Mouse (Mus musculus) limb, embryonic 12.5 days (tissue): Measurements from ENCODE around the gene Bbs9. TPM values are rescaled to one million over a fixed set of nuclear protein-coding genes. Genes with fewer than 3 reads are reported as not detected.

Source experiments
- ATAC-seq: fragments of 200-750 bp; cut with Nextera tagmentation; 2 replicates; pipeline ENCODE4 v1.8.0; 2017; ENCODE audit warnings: low read depth, moderate TSS enrichment; ENCODE audit not compliant: insufficient number of reproducible peaks, insufficient read depth, low FRiP score, low TSS enrichment
- H3K27ac ChIP-seq: fragments of 300-500 bp; sonication (generic); 2 replicates; pipeline ENCODE4 v1.5.1; 2016; ENCODE audit warnings: mild to moderate bottlenecking, moderate library complexity
- H3K27me3 ChIP-seq: fragments of 300-500 bp; sonication (generic); 2 replicates; pipeline ENCODE4 v1.6.1; 2016; ENCODE audit warnings: mild to moderate bottlenecking, moderate library complexity
- H3K36me3 ChIP-seq: fragments of 300-500 bp; sonication (generic); 2 replicates; pipeline ENCODE4 v1.6.1; 2016; ENCODE audit warnings: mild to moderate bottlenecking, moderate library complexity
- H3K4me1 ChIP-seq: fragments of 300-500 bp; sonication (generic); replicated peaks from 2 replicates; pipeline ENCODE4 v1.6.1; 2016
- H3K4me2 ChIP-seq: fragments of 300-500 bp; sonication (generic); 2 replicates; pipeline ENCODE4 v1.6.1; 2016; ENCODE audit warnings: mild to moderate bottlenecking, moderate library complexity
- H3K4me3 ChIP-seq: fragments of 300-500 bp; sonication (generic); replicated peaks from 2 replicates; pipeline ENCODE4 v1.5.1; 2016; ENCODE audit warnings: mild to moderate bottlenecking
- H3K9ac ChIP-seq: fragments of 300-500 bp; sonication (generic); replicated peaks from 2 replicates; pipeline ENCODE4 v1.6.1; 2016; ENCODE audit warnings: mild to moderate bottlenecking, moderate library complexity
- H3K9me3 ChIP-seq: fragments of 300-500 bp; sonication (generic); 2 replicates; pipeline ENCODE4 v1.6.1; 2016; ENCODE audit warnings: mild to moderate bottlenecking, moderate library complexity
- WGBS: fragments of 180-500 bp; shearing (Covaris S2); methylation state at CpG from one replicate; pipeline ENCODE4 v1.1.7; 2016; 5-methylcytosine and 5-hydroxymethylcytosine counted together
- polyA plus RNA-seq: library from polyadenylated mRNA; unstranded; fragments of >200 nt; fragmentation: Nextera tagmentation; extraction: Ambion mirVana; gene quantifications from 2 replicates; pipeline ENCODE4 v1.2.1, GENCODE M21; 2016

Bbs9 gene
- polyA plus RNA-seq, 1 experiment from 2014 or later: 18.1 TPM

DNA sequence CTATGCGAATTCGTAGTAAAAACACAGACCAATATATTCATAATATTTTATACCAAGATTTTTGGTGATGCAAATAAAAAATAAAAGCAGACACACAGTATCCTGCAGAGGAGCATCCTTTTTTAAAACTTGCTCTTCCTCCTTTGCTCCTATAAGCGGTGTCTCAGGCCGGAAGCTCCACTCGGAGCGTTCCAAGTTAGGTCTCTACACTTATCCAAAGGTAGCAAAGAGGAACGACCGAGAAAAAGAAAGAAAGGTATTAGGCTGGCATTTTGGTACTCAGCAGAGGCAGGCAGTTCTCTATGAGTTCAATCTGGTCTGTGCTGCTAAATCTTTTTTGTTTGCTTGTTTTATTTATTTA, 6.6 kb upstream of the Bbs9 start:
- no peak overlapping the region for H3K4me2 ChIP-seq
- H3K4me3 ChIP-seq: no peak overlapping the region
- ATAC-seq: no peak
- 77% methylated on average over 8 of the region's 8 CpGs for WGBS
- peaks cover 17% of the 10 kb centered on the region; the same call in 1 of the 2 replicates for H3K36me3 ChIP-seq
- H3K4me1 ChIP-seq: no peaks in the 10 kb centered on the region
- no peaks in the 10 kb centered on the region for H3K9me3 ChIP-seq
- no peak overlapping the region for H3K9ac ChIP-seq
- H3K27me3 ChIP-seq: no peaks in the 10 kb centered on the region
- no peak overlapping the region for H3K27ac ChIP-seq

DNA sequence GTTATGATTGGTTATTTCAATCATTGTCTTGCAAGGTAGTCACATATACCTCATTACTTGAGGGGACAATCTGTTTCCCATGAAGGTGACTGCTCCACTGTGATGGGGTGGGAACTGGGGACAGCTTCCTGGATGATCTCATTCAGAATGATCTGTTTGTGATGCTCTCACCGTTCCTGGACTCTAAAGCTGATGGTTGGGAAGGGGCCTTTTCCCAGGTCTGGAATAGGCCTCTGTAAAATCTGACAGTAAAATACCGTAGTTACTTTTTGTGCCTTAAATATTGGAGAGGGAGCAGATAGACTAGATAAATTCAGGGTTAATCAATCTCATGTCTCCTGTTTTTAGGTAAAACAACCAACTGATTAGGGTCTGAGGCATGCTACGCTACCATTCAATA, 5.9 kb upstream of the Bbs9 start, which contains the start of gene Rp9:
TSS of gene Rp9 (minus strand) at position 101 of the 400 bp plus-strand sequence.
- ATAC-seq: no peak
- Histone ChIP-seq H3K4me1 (no peaks in the 10 kb centered on the region), H3K9me3 (no peaks in the 10 kb centered on the region), H3K36me3 (peaks cover 13% of the 10 kb centered on the region; the same call in 1 of the 2 replicates), H3K9ac (no peak within 1 kb of the TSS; the same call in 1 of the 2 replicates), H3K4me2 (peak within 1 kb of the TSS; percentile 70), H3K4me3 (peak within 1 kb of the TSS; percentile 86), H3K27ac (peak within 1 kb of the TSS; percentile 45; the same call in 1 of the 2 replicates), H3K27me3 (no peaks in the 10 kb centered on the region)
- 91% methylated on average over 3 of the region's 3 CpGs for WGBS

DNA sequence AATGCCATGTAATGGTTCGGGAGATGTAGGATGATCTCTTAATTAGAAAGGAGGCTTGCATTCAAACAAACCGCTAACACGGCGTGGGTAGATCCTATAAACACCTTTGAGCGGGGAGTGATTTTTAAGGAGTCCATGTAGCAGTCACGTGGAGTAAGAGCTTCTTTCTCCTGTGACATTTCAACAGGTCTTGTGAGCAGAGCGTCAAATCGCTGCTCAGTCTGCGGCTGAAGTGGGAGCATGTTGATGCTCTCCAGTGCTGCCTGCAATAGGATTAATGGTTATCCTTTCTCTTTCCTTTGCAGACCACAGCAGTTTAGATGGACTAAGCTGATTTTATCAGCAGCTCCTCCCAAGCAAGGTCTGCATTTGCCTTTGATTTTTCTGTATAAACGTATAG, 750 bp downstream of the Bbs9 start:
- 5% methylated on average over 10 of the region's 10 CpGs for WGBS
- Histone ChIP-seq H3K9ac (peak overlapping the region; percentile 66), H3K4me3 (peak overlapping the region; percentile 68), H3K9me3 (no peaks in the 10 kb centered on the region), H3K36me3 (no peaks in the 10 kb centered on the region), H3K4me1 (peaks cover 3% of the 10 kb centered on the region; the same call in 1 of the 2 replicates), H3K27me3 (no peaks in the 10 kb centered on the region), H3K4me2 (peak overlapping the region; percentile 81), H3K27ac (no peak overlapping the region)
- ATAC-seq: no peak

DNA sequence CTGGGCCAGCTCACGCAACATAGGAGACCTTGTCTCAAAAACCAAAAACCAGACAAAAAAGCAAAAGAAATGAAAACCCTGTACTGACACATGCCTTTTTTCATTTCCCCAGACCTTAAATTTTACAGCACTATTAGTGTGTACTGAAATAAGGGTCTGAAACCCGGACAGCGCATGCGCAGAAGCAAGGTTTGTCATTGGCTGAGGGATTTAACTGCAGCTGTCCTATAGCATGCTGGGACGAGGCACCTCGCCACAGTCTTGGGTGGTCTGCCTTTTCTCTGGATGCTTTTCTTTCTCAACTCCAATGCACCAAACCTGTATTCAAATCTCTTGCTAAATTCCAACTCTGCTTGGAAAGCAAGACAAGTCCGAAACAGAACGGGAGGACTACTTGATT, 3.4 kb downstream of the Bbs9 start:
- no peaks in the 10 kb centered on the region for H3K36me3 ChIP-seq
- no peak overlapping the region for H3K4me2 ChIP-seq
- ATAC-seq: no peak
- no peaks in the 10 kb centered on the region for H3K9me3 ChIP-seq
- H3K27me3 ChIP-seq: no peaks in the 10 kb centered on the region
- no peak overlapping the region for H3K27ac ChIP-seq
- H3K4me3 ChIP-seq: no peak overlapping the region
- peaks cover 3% of the 10 kb centered on the region; the same call in 1 of the 2 replicates for H3K4me1 ChIP-seq
- 88% methylated on average over 8 of the region's 8 CpGs for WGBS
- H3K9ac ChIP-seq: no peak overlapping the region

DNA sequence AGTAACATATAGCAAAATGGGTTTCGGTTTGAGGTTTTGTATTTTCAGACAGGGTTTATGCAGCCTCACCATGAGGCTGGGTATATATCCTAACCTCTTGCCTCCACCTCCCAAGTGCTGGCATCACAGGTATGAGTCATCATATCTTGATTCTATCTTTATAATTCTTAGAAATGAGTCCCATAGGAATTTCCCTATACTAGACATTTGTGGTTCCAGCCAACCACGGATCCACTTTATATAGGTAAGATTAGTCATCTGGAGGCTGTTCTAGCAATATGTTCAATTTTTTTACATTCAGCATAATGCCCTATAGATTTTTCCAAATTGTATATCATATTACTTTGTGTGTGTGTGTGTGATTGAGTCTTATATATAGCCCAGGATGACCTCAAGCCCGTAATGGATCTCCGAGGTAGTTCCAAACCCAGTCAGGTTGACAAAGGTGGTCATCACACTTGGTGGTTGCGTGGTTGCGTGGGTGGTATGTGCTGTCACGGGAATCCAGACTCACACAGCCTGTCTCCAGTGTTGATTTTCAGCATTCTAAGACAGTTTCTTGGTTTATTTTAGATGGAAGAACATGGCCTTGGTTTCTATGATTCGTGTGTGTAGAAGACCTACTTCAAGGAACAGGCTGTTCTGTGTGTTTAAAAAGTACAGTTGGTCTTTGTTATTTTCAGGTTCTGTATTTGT, 8.5 kb downstream of the Bbs9 start:
- H3K4me3 ChIP-seq: no peak overlapping the region
- H3K4me1 ChIP-seq: peaks cover 4% of the 10 kb centered on the region; the same call in 1 of the 2 replicates
- whole genome bisulfite sequencing: 95% methylated on average over 8 of the region's 8 CpGs
- H3K9me3 ChIP-seq: no peaks in the 10 kb centered on the region
- H3K27me3 ChIP-seq: no peaks in the 10 kb centered on the region
- no peak for ATAC-seq
- H3K9ac ChIP-seq: no peak overlapping the region
- H3K36me3 ChIP-seq: no peaks in the 10 kb centered on the region
- H3K27ac ChIP-seq: no peak overlapping the region
- H3K4me2 ChIP-seq: no peak overlapping the region

DNA sequence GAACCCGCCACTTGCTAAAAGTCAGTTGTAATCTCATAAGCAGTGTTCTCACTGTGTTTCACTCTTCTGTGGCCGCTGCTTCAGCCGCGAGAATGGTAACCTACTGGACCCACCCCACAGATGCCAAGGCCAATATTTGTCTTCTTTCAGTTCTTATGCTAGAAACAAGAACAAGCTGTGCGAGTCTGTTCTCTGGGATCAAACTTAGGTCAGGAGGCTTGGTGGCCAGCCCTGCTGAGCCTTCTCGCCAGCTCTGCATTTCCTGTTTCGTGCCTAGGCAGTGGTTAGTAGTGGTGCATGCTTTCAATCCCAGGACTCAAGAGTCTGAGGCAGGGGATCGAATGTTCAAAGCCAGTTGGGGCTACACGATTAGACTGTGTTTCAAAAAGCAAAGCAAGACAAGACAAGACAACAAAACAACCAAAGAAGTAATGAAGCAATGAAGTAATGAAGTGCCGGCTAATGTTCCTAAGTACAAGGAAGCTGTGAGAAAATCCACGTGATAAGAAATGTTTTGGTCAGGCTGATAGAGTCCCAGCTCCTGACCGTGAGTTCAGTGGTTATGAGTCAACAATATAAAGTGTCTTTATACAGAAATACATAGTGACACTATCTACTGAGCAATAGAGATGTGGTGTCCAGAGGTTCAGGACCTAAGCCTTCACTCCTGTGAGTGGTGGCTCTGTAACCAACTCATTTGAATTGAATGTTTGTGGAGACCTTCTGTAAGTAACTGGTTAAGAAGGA, 9.2 kb downstream of the Bbs9 start:
- ATAC-seq: no peak
- 88% methylated on average over 12 of the region's 12 CpGs for WGBS
- Histone ChIP-seq H3K36me3 (no peaks in the 10 kb centered on the region), H3K4me3 (no peak overlapping the region), H3K4me1 (peaks cover 5% of the 10 kb centered on the region; the same call in 1 of the 2 replicates), H3K9me3 (no peaks in the 10 kb centered on the region), H3K4me2 (no peak overlapping the region), H3K9ac (no peak overlapping the region), H3K27ac (no peak overlapping the region), H3K27me3 (no peaks in the 10 kb centered on the region)

DNA sequence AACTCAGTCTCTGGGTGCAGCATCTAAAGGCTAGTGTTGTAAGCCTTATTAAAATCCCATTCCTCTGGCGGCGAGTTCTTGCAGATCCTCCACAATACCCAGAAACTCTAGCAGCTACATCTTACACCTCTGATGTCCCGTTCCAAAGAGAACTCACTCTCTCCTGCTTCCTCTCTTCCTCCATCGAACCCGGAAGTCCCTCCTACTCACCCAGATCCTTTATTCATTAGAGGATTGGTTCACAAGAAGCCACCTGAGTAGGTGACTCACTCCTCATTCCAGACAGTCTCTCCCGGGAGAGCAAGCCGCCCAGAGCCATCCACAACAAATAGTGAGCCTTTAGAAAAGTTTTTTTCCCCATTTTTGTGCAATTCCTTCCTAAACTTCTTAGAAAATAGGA, 10.7 kb downstream of the Bbs9 start:
- Histone ChIP-seq H3K4me2 (no peak overlapping the region), H3K36me3 (no peaks in the 10 kb centered on the region), H3K27ac (no peak overlapping the region), H3K27me3 (no peaks in the 10 kb centered on the region), H3K9ac (no peak overlapping the region), H3K4me1 (peaks cover 5% of the 10 kb centered on the region; the same call in 1 of the 2 replicates), H3K9me3 (no peaks in the 10 kb centered on the region), H3K4me3 (no peak overlapping the region)
- WGBS: 92% methylated on average over 7 of the region's 7 CpGs
- ATAC-seq: no peak

DNA sequence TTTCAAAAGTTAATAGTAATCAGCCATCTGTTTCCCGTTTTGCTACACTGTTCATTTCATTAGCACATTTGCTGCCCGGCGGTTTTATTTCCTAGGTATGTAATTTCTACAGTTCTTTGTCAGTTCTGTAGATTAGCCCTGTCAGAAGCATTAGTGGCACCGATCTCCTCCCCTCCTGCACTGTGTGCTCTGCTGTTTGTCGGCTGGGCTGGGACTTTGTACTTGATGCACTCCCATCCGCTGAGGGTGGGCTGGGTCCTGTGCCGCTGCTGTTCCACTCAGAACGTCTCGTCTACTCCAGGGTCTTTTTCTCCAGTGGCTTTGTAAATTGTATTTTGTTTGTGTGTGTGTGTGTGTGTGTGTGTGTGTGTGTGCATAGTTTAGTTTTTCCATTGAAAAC, 13.4 kb downstream of the Bbs9 start:
- 0 out of 2 replicates have a peak, but pooled peaks cover 3% of the 10 kb centered on the region for H3K36me3 ChIP-seq
- H3K9me3 ChIP-seq: no peaks in the 10 kb centered on the region
- no peak overlapping the region for H3K27ac ChIP-seq
- peaks cover 5% of the 10 kb centered on the region; the same call in 1 of the 2 replicates for H3K4me1 ChIP-seq
- H3K4me3 ChIP-seq: no peak overlapping the region
- ATAC-seq: no peak
- H3K4me2 ChIP-seq: no peak overlapping the region
- H3K9ac ChIP-seq: no peak overlapping the region
- WGBS: 43% methylated on average over 9 of the region's 9 CpGs
- H3K27me3 ChIP-seq: no peaks in the 10 kb centered on the region

DNA sequence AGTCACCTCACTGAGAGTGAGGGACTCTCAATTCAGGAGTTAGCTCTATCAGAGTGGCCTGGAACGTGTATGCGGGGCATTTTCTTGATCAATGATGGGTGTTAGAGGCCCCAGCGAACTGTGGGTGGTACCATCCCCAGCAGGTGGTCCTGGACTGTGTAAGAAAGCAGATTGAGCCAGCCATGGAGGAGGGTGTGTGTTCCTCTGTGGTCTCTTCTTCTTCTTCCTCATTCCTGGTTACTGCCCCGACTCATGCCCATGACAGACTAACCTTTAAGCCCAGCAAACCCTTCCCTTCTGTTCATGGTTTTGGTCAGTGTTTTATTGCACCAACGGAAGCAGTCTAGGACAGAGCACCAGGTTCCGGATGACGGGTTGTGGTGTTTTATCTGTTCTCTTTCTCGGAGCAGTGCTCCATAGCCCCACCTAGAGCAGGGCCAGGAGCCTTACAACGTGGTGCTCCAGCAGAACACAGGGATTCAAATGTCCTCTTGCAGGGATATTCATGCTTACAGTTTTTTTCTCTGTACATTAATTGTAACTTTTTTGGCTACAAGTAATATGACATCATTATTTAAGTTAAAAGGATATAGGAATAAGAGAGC, 18.8 kb downstream of the Bbs9 start:
- Histone ChIP-seq H3K4me2 (no peak overlapping the region), H3K27me3 (no peaks in the 10 kb centered on the region), H3K4me3 (no peak overlapping the region), H3K9ac (no peak overlapping the region), H3K9me3 (no peaks in the 10 kb centered on the region), H3K27ac (no peak overlapping the region), H3K36me3 (peaks cover 3% of the 10 kb centered on the region; the same call in 1 of the 2 replicates), H3K4me1 (no peaks in the 10 kb centered on the region)
- WGBS: 80% methylated on average over 9 of the region's 9 CpGs
- no peak for ATAC-seq

DNA sequence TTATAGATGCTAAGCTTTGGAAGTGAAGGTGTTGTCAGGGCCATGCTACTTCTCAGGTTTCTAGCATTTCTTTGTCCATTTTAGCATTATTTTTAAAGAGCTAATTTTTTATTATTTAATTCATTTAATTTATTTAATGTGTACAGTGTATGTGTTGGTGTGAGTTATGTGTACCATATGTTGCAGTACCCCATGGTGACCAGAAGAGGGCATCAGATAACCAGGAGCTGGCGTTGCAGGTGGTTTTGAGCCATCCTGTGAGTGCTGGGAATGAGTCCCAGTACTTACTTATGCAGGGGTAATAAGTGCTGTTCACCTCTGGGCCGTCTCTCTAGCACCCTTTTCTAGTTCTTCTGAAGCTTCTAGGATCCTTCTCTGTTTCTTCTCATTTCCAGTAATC, 19.6 kb downstream of the Bbs9 start:
- Histone ChIP-seq H3K9ac (no peak overlapping the region), H3K9me3 (no peaks in the 10 kb centered on the region), H3K4me2 (no peak overlapping the region), H3K36me3 (peaks cover 3% of the 10 kb centered on the region; the same call in 1 of the 2 replicates), H3K4me3 (no peak overlapping the region), H3K4me1 (no peaks in the 10 kb centered on the region), H3K27ac (no peak overlapping the region), H3K27me3 (no peaks in the 10 kb centered on the region)
- ATAC-seq: no peak
- WGBS: 82% methylated on average over 2 of the region's 2 CpGs

DNA sequence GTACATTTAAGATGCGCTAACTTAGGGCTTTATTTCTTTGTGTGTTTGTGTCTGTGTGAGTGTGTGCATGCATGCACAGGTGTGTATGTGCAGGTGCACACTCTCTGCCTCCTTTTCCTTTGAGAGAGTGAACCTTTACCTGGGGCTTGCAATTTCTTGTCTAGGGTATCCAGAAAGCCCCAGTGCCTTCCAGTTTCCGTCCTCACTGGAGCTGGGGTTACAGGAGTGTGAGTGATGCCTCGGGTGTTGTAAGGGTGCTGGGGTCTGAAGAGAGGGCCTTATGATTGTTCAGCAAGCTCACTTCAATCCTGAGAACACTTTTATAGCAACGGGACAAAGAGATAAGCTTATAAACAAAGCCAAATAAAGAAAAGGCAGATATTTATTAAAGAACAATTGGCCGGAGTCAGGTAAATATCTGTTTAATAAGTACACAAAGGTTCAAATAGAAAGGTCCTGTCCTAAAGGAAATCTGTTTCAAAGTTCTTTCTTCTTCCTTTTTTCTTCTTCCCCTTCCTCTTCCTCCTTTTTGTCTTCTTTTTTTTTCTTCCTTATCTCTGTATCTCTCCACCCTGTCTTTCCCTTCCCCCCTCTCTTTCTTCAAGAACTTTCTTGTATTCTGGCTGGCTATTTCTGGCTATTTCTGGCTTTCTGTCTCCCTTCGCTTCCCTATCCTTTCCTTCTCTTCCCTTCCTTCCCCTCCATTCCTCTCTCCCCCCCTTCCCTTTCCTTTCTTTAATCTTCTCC, 21.7 kb downstream of the Bbs9 start:
- WGBS: 84% methylated on average over 6 of the region's 6 CpGs
- Histone ChIP-seq H3K9ac (no peak overlapping the region), H3K27ac (no peak overlapping the region), H3K9me3 (no peaks in the 10 kb centered on the region), H3K4me1 (no peaks in the 10 kb centered on the region), H3K4me2 (no peak overlapping the region), H3K36me3 (peaks cover 3% of the 10 kb centered on the region; the same call in 1 of the 2 replicates), H3K27me3 (no peaks in the 10 kb centered on the region), H3K4me3 (no peak overlapping the region)
- no peak for ATAC-seq
